Mouse (Mus musculus): ENCODE measurements around the gene Slc22a15.
A peak's percentile ranks its signal among the peaks of the same experiment; 100 is the strongest.

The Slc22a15 gene

GRCm38 (mm10) chr3:101807646-101808045, 116.6 kb downstream of the Slc22a15 start:
- no peak for DNase-seq (ENCODE audit: low spot score)

GRCm38 (mm10) chr3:101806941-101807340, 117.3 kb downstream of the Slc22a15 start:
- DNase-seq (ENCODE audit: low spot score), result no peak

- DNase-seq (ENCODE audit: low spot score), result peak; percentile 66
These were observed 118.1 kb downstream of the Slc22a15 start for GRCm38 (mm10) chr3:101806149-101806548.
